Mouse (Mus musculus): Measurements from ENCODE around the gene Papss1. TPM values are rescaled to one million over a fixed set of nuclear protein-coding genes. Genes with fewer than 3 reads are reported as not detected.

The Papss1 gene
- polyA plus RNA-seq (2014; fragmentation: Nextera tagmentation; extraction: Ambion mirVana), result 133 and 146 TPM in 2 replicates

- Histone ChIP-seq H3K4me2 (ENCODE audit: low read length) (peak within 1 kb of the TSS; percentile 66), H3K27ac (ENCODE audit: low read depth) (peak within 1 kb of the TSS; percentile 93), H3K27me3 (replicated peaks; ENCODE audit: control insufficient read depth, insufficient read depth, low read length) (no peaks in the 10 kb centered on the region), H3K9ac (ENCODE audit: low read length) (peak within 1 kb of the TSS; percentile 88), H3K4me3 (ENCODE audit: low read depth, low read length) (peak within 1 kb of the TSS; percentile 85), H3K9me3 (ENCODE audit: control insufficient read depth, low read length) (no peaks in the 10 kb centered on the region), H3K36me3 (ENCODE audit: control insufficient read depth, insufficient read depth, low read length) (0 out of 2 replicates have a peak, but pooled peaks cover 6% of the 10 kb centered on the region), H3K4me1 (replicated peaks; ENCODE audit: control insufficient read depth, insufficient read depth, low read length) (peaks cover 18% of the 10 kb centered on the region)
- peak; percentile 98 for DNase-seq (ENCODE audit: low spot score)
- WGBS, result 1% methylated on average over 72 of the region's 73 CpGs
- peak; percentile 99 for ATAC-seq (replicated peaks; ENCODE audit: low FRiP score, low TSS enrichment, low read depth)
Observed at GRCm38 (mm10) chr3:131564430-131565256, at the start of gene Papss1. Papss1 (plus strand) TSS chr3:131564768.

GRCm38 (mm10) chr3:131516332-131516999, 48.1 kb upstream of the Papss1 start:
- Histone ChIP-seq H3K27me3 (replicated peaks; ENCODE audit: control insufficient read depth, insufficient read depth, low read length) (no peaks in the 10 kb centered on the region), H3K9ac (ENCODE audit: low read length) (no peak overlapping the region), H3K27ac (ENCODE audit: low read depth) (no peak overlapping the region), H3K4me2 (ENCODE audit: low read length) (no peak overlapping the region), H3K36me3 (ENCODE audit: control insufficient read depth, insufficient read depth, low read length) (no peaks in the 10 kb centered on the region), H3K4me1 (replicated peaks; ENCODE audit: control insufficient read depth, insufficient read depth, low read length) (no peaks in the 10 kb centered on the region), H3K9me3 (ENCODE audit: control insufficient read depth, low read length) (no peaks in the 10 kb centered on the region), H3K4me3 (ENCODE audit: low read depth, low read length) (no peak overlapping the region)
- WGBS, result 81% methylated on average over 7 of the region's 7 CpGs
- no peak for DNase-seq (ENCODE audit: low spot score)
- ATAC-seq (replicated peaks; ENCODE audit: low FRiP score, low TSS enrichment, low read depth), result no peak

- no peaks in the 10 kb centered on the region for H3K9me3 ChIP-seq (ENCODE audit: control insufficient read depth, low read length)
- WGBS, result 66% methylated on average over 6 of the region's 6 CpGs
Observed at GRCm38 (mm10) chr3:131517756-131518155, 46.8 kb upstream of the Papss1 start.

GRCm38 (mm10) chr3:131521206-131521605, 43.4 kb upstream of the Papss1 start:
- Histone ChIP-seq H3K4me1 (replicated peaks; ENCODE audit: control insufficient read depth, insufficient read depth, low read length) (0 out of 2 replicates have a peak, but pooled peaks cover 4% of the 10 kb centered on the region), H3K4me3 (ENCODE audit: low read depth, low read length) (no peak overlapping the region), H3K9ac (ENCODE audit: low read length) (no peak overlapping the region), H3K27me3 (replicated peaks; ENCODE audit: control insufficient read depth, insufficient read depth, low read length) (no peaks in the 10 kb centered on the region), H3K4me2 (ENCODE audit: low read length) (no peak overlapping the region), H3K36me3 (ENCODE audit: control insufficient read depth, insufficient read depth, low read length) (no peaks in the 10 kb centered on the region), H3K27ac (ENCODE audit: low read depth) (no peak overlapping the region), H3K9me3 (ENCODE audit: control insufficient read depth, low read length) (no peaks in the 10 kb centered on the region)
- DNase-seq (ENCODE audit: low spot score), result no peak
- ATAC-seq (replicated peaks; ENCODE audit: low FRiP score, low TSS enrichment, low read depth), result no peak
- WGBS, result 68% methylated on average over 4 of the region's 4 CpGs

More at GRCm38 (mm10) chr3:131517756-131518155, 46.8 kb upstream of the Papss1 start:
- no peaks in the 10 kb centered on the region for H3K27me3 ChIP-seq (replicated peaks; ENCODE audit: control insufficient read depth, insufficient read depth, low read length)
- DNase-seq (ENCODE audit: low spot score) (no peak), ATAC-seq (replicated peaks; ENCODE audit: low FRiP score, low TSS enrichment, low read depth) (no peak)
- H3K4me2 ChIP-seq (ENCODE audit: low read length), result no peak overlapping the region
- H3K27ac ChIP-seq (ENCODE audit: low read depth), result no peak overlapping the region
- H3K4me1 ChIP-seq (replicated peaks; ENCODE audit: control insufficient read depth, insufficient read depth, low read length), result 0 out of 2 replicates have a peak, but pooled peaks cover 4% of the 10 kb centered on the region
- no peak overlapping the region for H3K9ac ChIP-seq (ENCODE audit: low read length)
- no peaks in the 10 kb centered on the region for H3K36me3 ChIP-seq (ENCODE audit: control insufficient read depth, insufficient read depth, low read length)
- no peak overlapping the region for H3K4me3 ChIP-seq (ENCODE audit: low read depth, low read length)

DNA sequence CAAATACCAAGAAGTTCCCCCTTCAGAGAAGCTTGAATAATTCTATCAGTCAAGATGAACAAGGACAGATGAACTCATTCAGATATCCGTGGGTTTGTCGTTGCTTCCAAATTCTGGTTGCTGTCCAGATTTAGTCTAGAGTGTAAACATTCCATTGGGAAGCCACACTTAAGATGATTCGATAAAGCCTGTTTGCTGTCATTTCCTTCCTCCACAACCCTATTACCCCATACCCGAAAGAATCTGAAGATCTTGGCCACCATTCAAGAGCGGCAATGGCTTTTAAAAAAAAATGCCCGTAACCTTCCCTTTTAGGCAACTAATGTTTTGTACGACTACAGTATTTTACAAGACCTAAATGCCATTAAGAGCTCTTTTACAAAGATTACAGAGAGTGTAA, 42.3 kb upstream of the Papss1 start:
- H3K27me3 ChIP-seq (replicated peaks; ENCODE audit: control insufficient read depth, insufficient read depth, low read length), result no peaks in the 10 kb centered on the region
- H3K4me3 ChIP-seq (ENCODE audit: low read depth, low read length), result no peak overlapping the region
- H3K9ac ChIP-seq (ENCODE audit: low read length), result no peak overlapping the region
- no peak for ATAC-seq (replicated peaks; ENCODE audit: low FRiP score, low TSS enrichment, low read depth)
- WGBS, result 40% methylated on average over 7 of the region's 7 CpGs
- H3K27ac ChIP-seq (ENCODE audit: low read depth), result no peak overlapping the region
- H3K4me2 ChIP-seq (ENCODE audit: low read length), result no peak overlapping the region
- no peak for DNase-seq (ENCODE audit: low spot score)
- H3K9me3 ChIP-seq (ENCODE audit: control insufficient read depth, low read length), result no peaks in the 10 kb centered on the region
- H3K36me3 ChIP-seq (ENCODE audit: control insufficient read depth, insufficient read depth, low read length), result no peaks in the 10 kb centered on the region
- 0 out of 2 replicates have a peak, but pooled peaks cover 4% of the 10 kb centered on the region for H3K4me1 ChIP-seq (replicated peaks; ENCODE audit: control insufficient read depth, insufficient read depth, low read length)

- Histone ChIP-seq H3K4me3 (ENCODE audit: low read depth, low read length) (no peak overlapping the region), H3K27ac (ENCODE audit: low read depth) (no peak overlapping the region), H3K4me2 (ENCODE audit: low read length) (no peak overlapping the region), H3K4me1 (replicated peaks; ENCODE audit: control insufficient read depth, insufficient read depth, low read length) (0 out of 2 replicates have a peak, but pooled peaks cover 4% of the 10 kb centered on the region), H3K27me3 (replicated peaks; ENCODE audit: control insufficient read depth, insufficient read depth, low read length) (no peaks in the 10 kb centered on the region), H3K36me3 (ENCODE audit: control insufficient read depth, insufficient read depth, low read length) (no peaks in the 10 kb centered on the region), H3K9me3 (ENCODE audit: control insufficient read depth, low read length) (no peaks in the 10 kb centered on the region), H3K9ac (ENCODE audit: low read length) (no peak overlapping the region)
- ATAC-seq (replicated peaks; ENCODE audit: low FRiP score, low TSS enrichment, low read depth) (no peak), DNase-seq (ENCODE audit: low spot score) (no peak)
- 56% methylated on average over 9 of the region's 9 CpGs for WGBS
Observed at GRCm38 (mm10) chr3:131523749-131524148, 40.8 kb upstream of the Papss1 start.

DNA sequence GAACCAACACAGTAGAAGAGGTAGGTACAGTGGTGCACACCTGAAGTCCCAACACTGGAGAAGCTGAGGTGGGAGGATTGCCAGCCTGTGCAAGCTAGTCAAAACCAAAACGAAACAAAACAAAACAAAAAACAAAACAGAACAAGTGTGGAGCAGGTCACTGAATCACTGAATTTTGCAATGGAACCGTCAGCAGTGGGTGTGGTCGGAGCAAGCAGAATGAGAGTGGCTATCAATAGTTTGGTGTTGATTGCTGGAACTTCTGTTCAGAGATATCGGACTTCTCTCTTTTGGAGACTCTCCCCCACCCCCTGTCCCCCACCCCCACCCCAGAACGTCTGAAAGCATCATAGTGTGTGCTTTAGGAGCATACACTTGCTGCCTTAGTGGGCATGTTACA, 40.4 kb upstream of the Papss1 start:
- WGBS, result 75% methylated on average over 5 of the region's 5 CpGs
- no peak for DNase-seq (ENCODE audit: low spot score)
- no peak overlapping the region for H3K27ac ChIP-seq (ENCODE audit: low read depth)
- H3K4me1 ChIP-seq (replicated peaks; ENCODE audit: control insufficient read depth, insufficient read depth, low read length), result 0 out of 2 replicates have a peak, but pooled peaks cover 4% of the 10 kb centered on the region
- no peaks in the 10 kb centered on the region for H3K36me3 ChIP-seq (ENCODE audit: control insufficient read depth, insufficient read depth, low read length)
- no peak for ATAC-seq (replicated peaks; ENCODE audit: low FRiP score, low TSS enrichment, low read depth)
- no peaks in the 10 kb centered on the region for H3K9me3 ChIP-seq (ENCODE audit: control insufficient read depth, low read length)
- H3K9ac ChIP-seq (ENCODE audit: low read length), result no peak overlapping the region
- no peaks in the 10 kb centered on the region for H3K27me3 ChIP-seq (replicated peaks; ENCODE audit: control insufficient read depth, insufficient read depth, low read length)
- H3K4me2 ChIP-seq (ENCODE audit: low read length), result no peak overlapping the region
- no peak overlapping the region for H3K4me3 ChIP-seq (ENCODE audit: low read depth, low read length)

DNA sequence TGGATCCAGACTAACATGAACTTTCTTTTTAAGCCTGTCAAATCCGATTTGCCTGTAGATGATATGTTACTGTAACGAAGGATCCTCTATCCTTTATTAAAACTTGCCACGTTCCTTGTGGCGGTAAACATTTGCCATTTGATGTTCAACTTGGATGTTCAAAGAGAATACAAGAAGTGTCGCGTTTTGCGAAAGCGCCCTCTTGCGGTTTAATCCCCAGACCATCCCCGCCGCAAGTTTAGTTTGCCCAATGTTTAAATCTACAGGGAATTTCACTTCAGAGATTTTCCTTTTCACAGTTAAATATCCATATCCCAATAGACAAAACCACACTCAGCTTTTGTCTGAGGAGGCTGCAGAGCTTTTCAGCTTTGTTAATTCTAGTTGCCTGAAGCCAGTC, 39.8 kb upstream of the Papss1 start:
- H3K9me3 ChIP-seq (ENCODE audit: control insufficient read depth, low read length), result no peaks in the 10 kb centered on the region
- WGBS, result 32% methylated on average over 11 of the region's 11 CpGs
- no peaks in the 10 kb centered on the region for H3K27me3 ChIP-seq (replicated peaks; ENCODE audit: control insufficient read depth, insufficient read depth, low read length)
- H3K9ac ChIP-seq (ENCODE audit: low read length), result no peak overlapping the region
- no peak overlapping the region for H3K4me2 ChIP-seq (ENCODE audit: low read length)
- ATAC-seq (replicated peaks; ENCODE audit: low FRiP score, low TSS enrichment, low read depth) (no peak), DNase-seq (ENCODE audit: low spot score) (peak; percentile 63)
- H3K4me1 ChIP-seq (replicated peaks; ENCODE audit: control insufficient read depth, insufficient read depth, low read length), result 0 out of 2 replicates have a peak, but pooled peaks cover 4% of the 10 kb centered on the region
- H3K27ac ChIP-seq (ENCODE audit: low read depth), result no peak overlapping the region
- no peak overlapping the region for H3K4me3 ChIP-seq (ENCODE audit: low read depth, low read length)
- H3K36me3 ChIP-seq (ENCODE audit: control insufficient read depth, insufficient read depth, low read length), result no peaks in the 10 kb centered on the region

Measured in intestine, embryonic 14.5 days (tissue).